12 mouse cellular contexts compared by ENCODE assay signal in the genomic region with DNA sequence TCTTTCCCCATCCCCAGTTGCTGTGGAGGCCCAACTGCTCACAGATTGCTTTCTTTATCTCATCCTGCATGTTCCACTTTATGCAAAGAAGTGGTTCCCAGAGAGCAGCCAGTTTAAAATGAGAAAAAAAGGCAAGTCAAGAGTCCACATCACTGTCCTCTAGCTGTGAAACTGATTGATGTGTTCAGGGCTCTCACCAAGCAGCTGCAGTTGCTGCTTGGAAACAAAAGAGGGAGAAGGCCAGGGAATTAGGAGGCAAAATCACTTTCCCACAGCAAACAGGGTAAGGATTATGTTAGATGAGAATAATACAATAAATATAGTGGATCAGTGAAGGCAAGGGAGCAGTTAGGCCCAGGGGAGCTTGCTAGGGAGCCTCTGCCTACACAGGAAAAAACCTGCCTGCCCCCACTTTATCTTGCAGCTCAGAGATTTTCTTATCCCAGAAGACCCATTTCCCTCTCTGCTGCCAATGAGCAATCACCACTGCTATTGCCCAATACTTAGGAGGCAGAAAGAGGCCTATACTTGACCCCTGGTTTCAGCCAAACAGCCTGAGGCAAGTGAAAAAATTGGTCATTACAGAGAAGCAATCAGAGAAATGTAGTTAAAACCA.
DNase-seq lines count a peak whose midpoint lies in the region; ATAC-seq lines count a peak whose summit lies in the region.
"Had no signal": no experiment of that assay in that cellular context is flagged by ENCODE, and none has a peak within 500 bp of the region (broad histone marks: within the 10 kb centered on the region; RNA-seq: fewer than 3 reads in every experiment).

No protein-coding gene starts in this region.

- 0 out of 2 replicates have a peak, but pooled peaks have one; percentile 43 for ATAC-seq in hindbrain, embryonic 13.5 days (ENCODE audit: low FRiP score)
- peak; percentile 80 for ATAC-seq in neural tube, embryonic 12.5 days (ENCODE audit: low FRiP score, low read depth)
- ATAC-seq: liver, embryonic 12.5 days had no signal

- peak overlapping the region; percentile 63 for H3K27ac ChIP-seq in hindbrain, embryonic 13.5 days
- H3K27ac ChIP-seq in neural tube, embryonic 12.5 days, result no peak overlapping the region
- H3K27ac ChIP-seq: liver, embryonic 12.5 days had no signal

- no peak overlapping the region for H3K4me3 ChIP-seq in hindbrain, embryonic 13.5 days
- H3K4me3 ChIP-seq in neural tube, embryonic 12.5 days, result no peak overlapping the region
- H3K4me3 ChIP-seq: liver, embryonic 12.5 days had no signal

- H3K9ac ChIP-seq in hindbrain, embryonic 13.5 days, result no peak overlapping the region
- no peak overlapping the region for H3K9ac ChIP-seq in neural tube, embryonic 12.5 days
- H3K9ac ChIP-seq: liver, embryonic 12.5 days had no signal

- H3K9me3 ChIP-seq in hindbrain, embryonic 13.5 days, result no peaks in the 10 kb centered on the region
- no peaks in the 10 kb centered on the region for H3K9me3 ChIP-seq in neural tube, embryonic 12.5 days
- H3K9me3 ChIP-seq: liver, embryonic 12.5 days had no signal

- intact Hi-C loops in gastrocnemius, postnatal 14 days (cut with DNase I; ENCODE audit: low total_unique reads), result no loop called here

- H3K27me3 ChIP-seq in hindbrain, embryonic 13.5 days, result no peaks in the 10 kb centered on the region
- no peaks in the 10 kb centered on the region for H3K27me3 ChIP-seq in neural tube, embryonic 12.5 days (replicated peaks)
- H3K27me3 ChIP-seq: liver, embryonic 12.5 days had no signal

- H3K36me3 ChIP-seq in hindbrain, embryonic 13.5 days, result no peaks in the 10 kb centered on the region
- no peaks in the 10 kb centered on the region for H3K36me3 ChIP-seq in neural tube, embryonic 12.5 days
- H3K36me3 ChIP-seq: liver, embryonic 12.5 days had no signal

- peak; percentile 9 for DNase-seq in gastrocnemius, postnatal 25 days
- DNase-seq in gastrocnemius, postnatal 14 days, result no peak
- DNase-seq in brain, adult 2 months (ENCODE audit: low read depth, low spot score), result peak; percentile 3
- DNase-seq in kidney, adult 18-20 months, result no peak
- DNase-seq in ovary, adult 18-20 months (ENCODE audit: low spot score), result no peak
- DNase-seq: adrenal gland, postnatal 14 days; lung, postnatal 4 days; right cerebral cortex, postnatal 25 days; thymus, postnatal 25 days had no signal

- no peak overlapping the region for H3K4me2 ChIP-seq in hindbrain, embryonic 13.5 days
- no peak overlapping the region for H3K4me2 ChIP-seq in neural tube, embryonic 12.5 days (replicated peaks)
- H3K4me2 ChIP-seq: liver, embryonic 12.5 days had no signal

- H3K4me1 ChIP-seq in hindbrain, embryonic 13.5 days (replicated peaks), result peaks cover 6% of the 10 kb centered on the region; the same call in 1 of the 2 replicates
- H3K4me1 ChIP-seq in neural tube, embryonic 12.5 days, result peaks cover 6% of the 10 kb centered on the region; the same call in 1 of the 2 replicates
- H3K4me1 ChIP-seq: liver, embryonic 12.5 days had no signal

Comparison
In these comparisons a context has a peak if more than half of its experiments do, and no peak if none do; other contexts are left out.
1. DNase-seq: peak in gastrocnemius, postnatal 25 days (single experiment) and brain, adult 2 months (single experiment); none in gastrocnemius, postnatal 14 days (single experiment), kidney, adult 18-20 months (single experiment) and ovary, adult 18-20 months (single experiment).